Mouse (Mus musculus) stomach, postnatal 0 days (tissue): ENCODE results near the gene Tmem210.

ENCODE experiments used
- CTCF ChIP-seq: IDR thresholded peaks from 2 replicates; pipeline ENCODE4 v1.5.1; 2016; ENCODE audit warnings: antibody characterized with exemption, low read depth, mild to moderate bottlenecking, moderate library complexity
- EP300 ChIP-seq: optimal IDR thresholded peaks from 2 replicates; pipeline ENCODE3; 2016; ENCODE audit warnings: antibody characterized with exemption

DNA sequence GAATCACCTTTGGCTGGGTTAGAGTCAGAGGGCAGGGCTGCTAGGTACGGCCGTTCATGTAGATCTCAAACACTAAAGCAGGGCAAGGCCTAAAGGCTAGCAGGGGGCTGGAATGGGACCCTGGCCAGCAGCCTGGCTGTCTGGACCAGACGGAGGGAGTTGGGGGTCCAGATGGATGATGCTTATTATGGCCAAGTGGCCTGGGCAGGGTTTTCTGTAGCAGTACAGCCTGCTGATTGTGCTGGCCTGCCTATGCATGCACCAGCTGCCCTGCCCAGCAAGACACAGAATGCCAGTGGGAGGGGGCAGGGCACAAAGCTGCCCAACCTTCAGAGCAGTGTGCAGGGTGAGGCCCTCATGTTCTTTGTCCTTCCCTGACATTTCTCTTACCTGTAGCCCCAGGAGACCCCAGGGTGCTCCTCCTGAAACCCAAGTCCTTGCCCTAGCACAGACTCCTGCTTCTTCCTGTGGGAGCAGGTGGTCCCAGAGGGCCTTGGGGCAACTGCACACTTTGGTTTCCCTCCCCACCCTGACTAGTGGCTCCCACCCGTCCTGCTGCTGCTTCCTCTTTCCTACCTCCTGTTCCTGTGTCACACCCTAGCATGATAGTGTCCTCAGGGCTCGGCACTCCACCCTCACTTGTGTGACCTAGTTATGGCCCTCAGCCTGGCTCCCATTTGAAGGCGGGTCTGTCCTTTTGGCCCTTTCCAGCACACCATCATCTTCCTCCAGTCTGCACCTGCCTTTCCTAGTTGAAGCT is 21.9 kb upstream of the Tmem210 start:
- TF ChIP-seq CTCF (no peak), EP300 (no peak)
